Mouse (Mus musculus) gastrocnemius, postnatal 36 days (tissue): ENCODE data around the gene Kctd10. TPM values are rescaled to one million over a fixed set of nuclear protein-coding genes. Genes with fewer than 3 reads are reported as not detected.
A peak's percentile ranks its signal among the peaks of the same experiment; 100 is the strongest.

Experiments used
- DNase-seq, 2 experiments: peaks; one replicate each; pipeline ENCODE4 v3.0.0; 2022
- intact Hi-C: fragments of 180-260 bp; cut with DNase I; formaldehyde crosslinking; loops from one replicate; pipeline ENCODE4 v1.15.1; 2025
- microRNA-seq, 2 experiments: library from miRNA; unstranded; fragments of <30 nt; microRNA quantifications; one replicate each; pipeline ENCODE4 v1.2.0; 2021
- total RNA-seq, 2 experiments: library from RNA; stranded (reverse); gene quantifications; 2 replicates each; pipeline ENCODE4 v1.2.3; 2021

The Kctd10 gene
- total RNA-seq, 2 experiments from 2014 or later = 14.1 to 16.6 TPM

GRCm38 (mm10) chr5:114356936-114357751 lies 23.2 kb downstream of the Kctd10 start:
- intact Hi-C loops = loop anchor here (5.0 kb wide), 1 partner anchor 40 kb away; no protein-coding TSS in a partner anchor
- no peak for DNase-seq

- intact Hi-C loops = loop anchor here (5.0 kb wide), 1 partner anchor 39 kb away; no protein-coding TSS in a partner anchor
Observed at GRCm38 (mm10) chr5:114356250-114356935, 23.9 kb downstream of the Kctd10 start.

GRCm38 (mm10) chr5:114351490-114351889 lies 28.8 kb downstream of the Kctd10 start:
- intact Hi-C loops = no loop called here
- DNase-seq = no peak

More at GRCm38 (mm10) chr5:114356250-114356935, 23.9 kb downstream of the Kctd10 start:
- peak; percentile 63 to 72 for DNase-seq

GRCm38 (mm10) chr5:114347005-114347404 lies 33.3 kb downstream of the Kctd10 start:
- no peak for DNase-seq
- intact Hi-C loops = no loop called here

- intact Hi-C loops = no loop called here
- DNase-seq = no peak
Observed at GRCm38 (mm10) chr5:114345538-114345937, 34.8 kb downstream of the Kctd10 start.

- no peak for DNase-seq
- intact Hi-C loops = no loop called here
Observed at GRCm38 (mm10) chr5:114343612-114344011, 36.7 kb downstream of the Kctd10 start.

GRCm38 (mm10) chr5:114342996-114343395 lies 37.3 kb downstream of the Kctd10 start:
- intact Hi-C loops = no loop called here
- no peak for DNase-seq

- intact Hi-C loops = loop anchor here (10.0 kb wide), 1 partner anchor 259 kb away; the partner anchor contains the start of gene Usp30
- DNase-seq = peak in 1 of 2 experiments; percentile 18
Observed at GRCm38 (mm10) chr5:114323791-114324507, 56.4 kb downstream of the Kctd10 start.

- intact Hi-C loops = loop anchor here (10.0 kb wide), 1 partner anchor 258 kb away; the partner anchor contains the start of gene Usp30
- no peak for DNase-seq
Observed at GRCm38 (mm10) chr5:114323105-114323790, 57.1 kb downstream of the Kctd10 start.

Small RNAs within 50 kb of the gene (microRNA-seq; reads per million reads assigned to microRNA genes)
- 0 reads per million in 2 experiments for gene Mir7027

Other genes with a start within 250 kb of the Kctd10 start
- gene Acacb, start 234.0 kb downstream of the Kctd10 start, total RNA-seq = 100 to 1,000 TPM; 138 to 166 TPM
- not detected for gene Foxn4, start 106.7 kb downstream of the Kctd10 start, total RNA-seq
- gene Myo1h, start 91.3 kb downstream of the Kctd10 start, total RNA-seq = under 1 TPM in 1 of 2 experiments, not detected in 1; 0.35 TPM
- 100 to 1,000 TPM; 107 to 118 TPM for gene Ube3b, start 99 bp upstream of the Kctd10 start, total RNA-seq
- 10 to 100 TPM; 10.9 to 13.4 TPM for gene Mmab, start 63.6 kb upstream of the Kctd10 start, total RNA-seq
- gene Mvk, start 63.8 kb upstream of the Kctd10 start, total RNA-seq = 1 to 10 TPM; 8.3 to 9.4 TPM
- gene Fam222a, start 187.5 kb upstream of the Kctd10 start, total RNA-seq = under 1 TPM; 0.22 to 0.28 TPM